Mouse (Mus musculus): Measurements from ENCODE around the gene Wdr11.

DNA sequence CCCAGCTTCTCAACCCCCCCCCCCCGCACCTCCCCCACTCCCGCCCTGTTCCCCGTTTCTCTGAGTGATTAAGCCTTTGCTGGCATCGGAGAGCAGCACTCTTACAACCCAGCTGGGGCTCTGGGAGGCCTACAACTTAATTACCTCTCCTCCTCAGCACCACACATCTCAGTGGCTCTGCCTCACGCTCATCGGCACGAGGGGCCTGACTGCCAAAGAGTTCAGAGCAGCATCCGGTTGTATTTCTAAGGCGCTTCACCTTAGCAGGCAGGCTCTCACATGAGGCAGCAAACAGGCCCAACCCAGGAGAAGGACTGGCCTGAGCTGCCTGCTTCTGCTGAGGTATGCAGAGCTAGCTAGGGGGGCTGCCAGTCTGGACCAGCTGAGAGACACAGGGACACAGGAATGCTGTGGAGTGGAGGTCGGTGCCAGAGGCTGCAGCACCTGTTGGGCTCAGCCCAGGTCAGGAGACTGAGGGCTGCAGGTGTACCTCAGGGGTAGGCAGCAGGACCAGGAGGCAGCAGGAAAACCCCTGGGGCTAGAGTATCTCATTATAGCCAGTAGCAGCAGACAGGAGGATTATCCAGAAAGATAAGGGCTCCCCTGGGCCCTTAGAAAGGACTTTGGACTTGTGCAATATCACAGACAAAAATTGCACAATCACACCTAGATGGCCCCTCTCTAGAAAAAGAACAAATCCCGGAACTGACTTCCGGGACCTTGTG lies 72.3 kb downstream of the Wdr11 start:
- no peak for TF ChIP-seq CTCF (IDR thresholded peaks at IDR 0.05)
- peak; percentile 79 for TF ChIP-seq EP300 (IDR thresholded peaks at IDR 0.05)
